In genomic region chr6:146578111-146578531, GRCm38 (mm10) we compare ENCODE assay signal across 8 mouse cellular contexts. TPM values are rescaled to one million over a fixed set of nuclear protein-coding genes. Genes with fewer than 3 reads are reported as not detected.
DNase-seq lines count a peak whose midpoint lies in the region; ATAC-seq lines count a peak whose summit lies in the region.

No protein-coding gene starts in this region.

- no peak for DNase-seq in frontal cortex, postnatal 36 days (ENCODE audit: low spot score in 2 of 2)
- peak; percentile 82 for DNase-seq in adrenal gland, postnatal 10 days
- no peak for DNase-seq in liver, embryonic 11.5 days (ENCODE audit: low spot score)
- peak; percentile 34 to 61 for DNase-seq in monocyte, adult 2 months (ENCODE audit: low read depth in 1 of 2, low spot score in 2 of 2)
- DNase-seq in thymus, postnatal 0 days (ENCODE audit: low spot score) = peak; percentile 59

- no peaks in the 10 kb centered on the region for H3K9me3 ChIP-seq in forebrain, embryonic 15.5 days
- H3K9me3 ChIP-seq in hindbrain, embryonic 16.5 days (ENCODE audit: control insufficient read depth, low read length) = no peaks in the 10 kb centered on the region
- no peaks in the 10 kb centered on the region for H3K9me3 ChIP-seq in liver, embryonic 11.5 days (ENCODE audit: control insufficient read depth, low read length)

- peak overlapping the region; percentile 99 for H3K27ac ChIP-seq in forebrain, embryonic 15.5 days (replicated peaks)
- H3K27ac ChIP-seq in hindbrain, embryonic 16.5 days (ENCODE audit: low read depth, low read length) = peak overlapping the region; percentile 99
- H3K27ac ChIP-seq in liver, embryonic 11.5 days (ENCODE audit: low read depth, low read length) = peak overlapping the region; percentile 88

- WGBS in forebrain, embryonic 15.5 days = under 1% methylated on average over 22 of the region's 22 CpGs
- under 1% methylated on average over 20 of the region's 22 CpGs for WGBS in hindbrain, embryonic 16.5 days
- under 1% methylated on average over 22 of the region's 22 CpGs for whole genome bisulfite sequencing in liver, embryonic 11.5 days

- ATAC-seq in frontal cortex, adult (ENCODE audit: low TSS enrichment) = peak; percentile 51
- ATAC-seq in forebrain, embryonic 15.5 days (replicated peaks) = no peak
- no peak for ATAC-seq in hindbrain, embryonic 16.5 days
- ATAC-seq in liver, embryonic 11.5 days (replicated peaks; ENCODE audit: low FRiP score) = peak; percentile 61

- 0 out of 2 replicates have a peak, but pooled peaks cover 3% of the 10 kb centered on the region for H3K36me3 ChIP-seq in forebrain, embryonic 15.5 days
- no peaks in the 10 kb centered on the region for H3K36me3 ChIP-seq in hindbrain, embryonic 16.5 days (ENCODE audit: control insufficient read depth, insufficient read depth, low read length)
- H3K36me3 ChIP-seq in liver, embryonic 11.5 days (ENCODE audit: control insufficient read depth, insufficient read depth, low read length) = no peaks in the 10 kb centered on the region

- H3K4me3 ChIP-seq in forebrain, embryonic 15.5 days = peak overlapping the region; percentile 74
- peak overlapping the region; percentile 96 for H3K4me3 ChIP-seq in hindbrain, embryonic 16.5 days (ENCODE audit: low read length)
- H3K4me3 ChIP-seq in liver, embryonic 11.5 days (ENCODE audit: low read depth, low read length) = peak overlapping the region; percentile 94

- H3K27me3 ChIP-seq in forebrain, embryonic 15.5 days = no peaks in the 10 kb centered on the region
- H3K27me3 ChIP-seq in hindbrain, embryonic 16.5 days (replicated peaks; ENCODE audit: control insufficient read depth, insufficient read depth, low read length) = no peaks in the 10 kb centered on the region
- H3K27me3 ChIP-seq in liver, embryonic 11.5 days (replicated peaks; ENCODE audit: control insufficient read depth, insufficient read depth, low read length) = no peaks in the 10 kb centered on the region

- peak overlapping the region; percentile 72 for H3K4me2 ChIP-seq in forebrain, embryonic 15.5 days (replicated peaks)
- H3K4me2 ChIP-seq in hindbrain, embryonic 16.5 days (ENCODE audit: low read length) = peak overlapping the region; percentile 69
- peak overlapping the region; percentile 70 for H3K4me2 ChIP-seq in liver, embryonic 11.5 days

- H3K4me1 ChIP-seq in forebrain, embryonic 15.5 days = peaks cover 42% of the 10 kb centered on the region
- peaks cover 22% of the 10 kb centered on the region for H3K4me1 ChIP-seq in hindbrain, embryonic 16.5 days (ENCODE audit: control insufficient read depth, insufficient read depth, low read depth, low read length)
- peaks cover 17% of the 10 kb centered on the region for H3K4me1 ChIP-seq in liver, embryonic 11.5 days (replicated peaks; ENCODE audit: control insufficient read depth, insufficient read depth, low read length)

- H3K9ac ChIP-seq in forebrain, embryonic 15.5 days (replicated peaks) = peak overlapping the region; percentile 92
- peak overlapping the region; percentile 91 for H3K9ac ChIP-seq in hindbrain, embryonic 16.5 days (ENCODE audit: low read depth, low read length)
- H3K9ac ChIP-seq in liver, embryonic 11.5 days (ENCODE audit: low read depth, low read length) = peak overlapping the region; percentile 95

RNA-seq across cellular contexts. Expression of gene Ints13, which starts 0.5 kb away (rescaled TPM):
- total RNA-seq in adrenal gland, postnatal 10 days (2021) = 10 to 100 TPM; 33.7 to 37.9 TPM
- polyA plus RNA-seq in forebrain, embryonic 15.5 days (2015; fragmentation: Nextera tagmentation; extraction: Ambion mirVana) = 67.1 and 68.0 TPM in 2 replicates
- polyA plus RNA-seq in hindbrain, embryonic 16.5 days (2015; fragmentation: Nextera tagmentation; extraction: Ambion mirVana) = 41.1 and 47.5 TPM in 2 replicates
- polyA plus RNA-seq in liver, embryonic 11.5 days (2014; fragmentation: Nextera tagmentation; extraction: Ambion mirVana) = 69.9 and 74.3 TPM in 2 replicates
- 110 and 111 TPM in 2 replicates for polyA plus RNA-seq in thymus, postnatal 0 days (2015; fragmentation: Nextera tagmentation; extraction: Ambion mirVana)

RNA-seq across cellular contexts. Expression of gene Fgfr1op2, which starts 1.1 kb away (rescaled TPM):
- 10 to 100 TPM; 80.4 to 81.7 TPM for total RNA-seq in adrenal gland, postnatal 10 days (2021)
- polyA plus RNA-seq in forebrain, embryonic 15.5 days (2015; fragmentation: Nextera tagmentation; extraction: Ambion mirVana) = 53.8 and 55.8 TPM in 2 replicates
- polyA plus RNA-seq in hindbrain, embryonic 16.5 days (2015; fragmentation: Nextera tagmentation; extraction: Ambion mirVana) = 38.0 and 41.5 TPM in 2 replicates
- polyA plus RNA-seq in liver, embryonic 11.5 days (2014; fragmentation: Nextera tagmentation; extraction: Ambion mirVana) = 126 TPM in 2 replicates
- polyA plus RNA-seq in thymus, postnatal 0 days (2015; fragmentation: Nextera tagmentation; extraction: Ambion mirVana) = 216 and 219 TPM in 2 replicates

Comparison
In these comparisons a context has a peak if more than half of its experiments do, and no peak if none do; other contexts are left out.
1. ATAC-seq: peak in frontal cortex, adult (single experiment) and liver, embryonic 11.5 days (single experiment); none in forebrain, embryonic 15.5 days (single experiment) and hindbrain, embryonic 16.5 days (single experiment).
2. DNase-seq: peak in adrenal gland, postnatal 10 days (single experiment), monocyte, adult 2 months (2 of 2) and thymus, postnatal 0 days (single experiment); none in frontal cortex, postnatal 36 days (0 of 2) and liver, embryonic 11.5 days (single experiment).
3. Peak in every context shown above with its lines, with median percentiles within 50 percentile points of each other: H3K27ac ChIP-seq, H3K4me2 ChIP-seq, H3K4me3 ChIP-seq and H3K9ac ChIP-seq.